Mouse (Mus musculus) neural tube, embryonic 12.5 days (tissue): ENCODE results near the gene Cypt1. TPM values are rescaled to one million over a fixed set of nuclear protein-coding genes. Genes with fewer than 3 reads are reported as not detected.

Experiments used
- ATAC-seq: fragments of 200-750 bp; cut with Nextera tagmentation; 2 replicates; pipeline ENCODE4 v1.8.0; 2017; ENCODE audit warnings: low read depth, mild to moderate bottlenecking, moderate TSS enrichment, moderate library complexity; ENCODE audit not compliant: low FRiP score
- H3K27ac ChIP-seq: fragments of 300-500 bp; sonication (generic); 2 replicates; pipeline ENCODE4 v1.5.1; 2016
- H3K27me3 ChIP-seq: fragments of 300-500 bp; sonication (generic); replicated peaks from 2 replicates; pipeline ENCODE4 v1.6.1; 2016; ENCODE audit warnings: mild to moderate bottlenecking
- H3K36me3 ChIP-seq: fragments of 300-500 bp; sonication (generic); 2 replicates; pipeline ENCODE4 v1.6.1; 2016; ENCODE audit warnings: mild to moderate bottlenecking
- H3K4me1 ChIP-seq: fragments of 300-500 bp; sonication (generic); 2 replicates; pipeline ENCODE4 v1.6.1; 2016
- H3K4me2 ChIP-seq: fragments of 300-500 bp; sonication (generic); replicated peaks from 2 replicates; pipeline ENCODE4 v1.6.1; 2016; ENCODE audit warnings: mild to moderate bottlenecking
- H3K4me3 ChIP-seq: fragments of 300-500 bp; sonication (generic); 2 replicates; pipeline ENCODE4 v1.5.1; 2016
- H3K9ac ChIP-seq: fragments of 300-500 bp; sonication (generic); 2 replicates; pipeline ENCODE4 v1.6.1; 2016; ENCODE audit warnings: mild to moderate bottlenecking
- H3K9me3 ChIP-seq: fragments of 300-500 bp; sonication (generic); 2 replicates; pipeline ENCODE4 v1.6.1; 2016; ENCODE audit warnings: mild to moderate bottlenecking
- WGBS: fragments of 180-500 bp; shearing (Covaris S2); methylation state at CpG from one replicate; pipeline ENCODE4 v1.1.7; 2016; 5-methylcytosine and 5-hydroxymethylcytosine counted together
- polyA plus RNA-seq: library from polyadenylated mRNA; unstranded; fragments of >200 nt; fragmentation: Nextera tagmentation; extraction: Ambion mirVana; gene quantifications from 2 replicates; pipeline ENCODE4 v1.2.1, GENCODE M21; 2016

Cypt1 gene
- polyA plus RNA-seq = not detected in 2 replicates

DNA sequence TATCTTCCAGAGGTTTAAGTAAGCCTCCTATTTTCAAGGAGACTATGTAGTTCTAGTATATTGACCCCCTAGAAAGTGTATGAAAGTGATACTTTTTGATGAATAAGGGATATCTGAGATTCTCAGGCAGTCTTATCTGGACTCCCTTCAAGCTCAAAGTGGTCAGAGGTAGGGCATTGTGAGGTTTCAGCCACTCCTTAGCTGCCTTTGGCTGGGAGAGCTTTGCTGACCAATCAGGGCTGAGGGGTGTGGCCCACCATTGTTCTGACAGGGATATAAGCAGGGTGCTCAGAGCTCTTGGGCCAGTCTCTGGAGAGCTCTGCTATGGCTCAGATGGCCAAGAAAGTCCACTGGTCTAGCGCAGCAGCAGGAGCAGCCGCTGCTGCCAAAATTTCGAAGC, at the start of gene Cypt1:
Cypt1 (plus strand) TSS at position 301 of the 400 bp plus-strand sequence.
- WGBS = 97% methylated on average over 3 of the region's 3 CpGs
- Histone ChIP-seq H3K4me2 (no peak within 1 kb of the TSS), H3K4me1 (no peaks in the 10 kb centered on the region)

GRCm38 (mm10) chrX:16546806-16547205, 24.1 kb downstream of the Cypt1 start:
- H3K36me3 ChIP-seq = no peaks in the 10 kb centered on the region
- no peak overlapping the region for H3K4me3 ChIP-seq
- H3K4me1 ChIP-seq = no peaks in the 10 kb centered on the region
- no peak overlapping the region for H3K4me2 ChIP-seq
- no peak overlapping the region for H3K27ac ChIP-seq
- no peak for ATAC-seq
- H3K27me3 ChIP-seq = no peaks in the 10 kb centered on the region
- H3K9ac ChIP-seq = no peak overlapping the region
- no peaks in the 10 kb centered on the region for H3K9me3 ChIP-seq

More for the DNA sequence above, at the start of gene Cypt1:
- no peak within 1 kb of the TSS for H3K9ac ChIP-seq
- no peaks in the 10 kb centered on the region for H3K36me3 ChIP-seq
- H3K27ac ChIP-seq = no peak within 1 kb of the TSS
- no peaks in the 10 kb centered on the region for H3K27me3 ChIP-seq
- ATAC-seq = no peak
- H3K9me3 ChIP-seq = no peaks in the 10 kb centered on the region
- no peak within 1 kb of the TSS for H3K4me3 ChIP-seq

DNA sequence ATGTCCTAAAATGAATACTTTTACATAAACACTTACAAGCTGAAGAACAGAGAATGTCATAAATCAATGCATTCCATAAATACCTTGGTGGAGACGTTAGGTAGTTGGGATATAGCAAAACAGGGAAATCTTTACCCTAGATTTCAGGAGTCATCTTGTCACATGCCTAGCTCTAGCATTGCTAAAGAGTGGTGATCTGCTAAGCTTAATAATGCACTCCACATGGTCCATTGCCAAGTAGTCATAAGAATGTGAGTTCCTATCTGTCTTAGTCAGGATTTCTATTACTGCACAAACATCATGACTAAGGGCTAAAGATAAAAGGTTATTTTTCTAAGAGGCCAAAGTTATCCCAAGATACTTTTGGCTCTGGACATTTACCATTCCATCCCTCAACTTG, 34.4 kb downstream of the Cypt1 start:
- H3K4me2 ChIP-seq = no peak overlapping the region
- no peaks in the 10 kb centered on the region for H3K36me3 ChIP-seq
- no peak overlapping the region for H3K4me3 ChIP-seq
- no peaks in the 10 kb centered on the region for H3K27me3 ChIP-seq
- H3K9ac ChIP-seq = no peak overlapping the region
- no peak overlapping the region for H3K27ac ChIP-seq
- H3K4me1 ChIP-seq = no peaks in the 10 kb centered on the region
- no peaks in the 10 kb centered on the region for H3K9me3 ChIP-seq
- ATAC-seq = no peak
- 52% methylated on average over 1 of the region's 1 CpGs for WGBS

DNA sequence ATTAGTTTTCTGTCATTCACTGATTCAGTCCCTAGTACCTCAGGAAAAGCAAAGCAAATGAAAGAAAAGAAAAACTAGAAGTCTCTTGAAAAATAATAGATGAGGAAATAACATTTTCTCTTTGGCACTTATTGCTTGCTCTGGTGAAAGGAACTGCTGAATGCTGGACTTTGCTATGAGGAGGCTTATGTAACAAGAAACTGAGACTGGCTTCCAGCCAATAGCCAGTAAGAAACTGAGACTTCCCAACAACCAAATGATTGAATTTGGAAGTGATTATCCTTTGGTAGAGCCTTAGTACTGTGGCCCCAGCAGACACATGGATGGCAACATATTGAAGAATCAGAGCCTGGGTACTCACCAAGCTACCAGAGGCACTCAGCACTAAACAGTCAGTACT, 35.8 kb downstream of the Cypt1 start:
- no peaks in the 10 kb centered on the region for H3K36me3 ChIP-seq
- H3K4me1 ChIP-seq = no peaks in the 10 kb centered on the region
- H3K27me3 ChIP-seq = no peaks in the 10 kb centered on the region
- ATAC-seq = no peak
- no peak overlapping the region for H3K27ac ChIP-seq
- no peak overlapping the region for H3K4me3 ChIP-seq
- H3K9ac ChIP-seq = no peak overlapping the region
- H3K4me2 ChIP-seq = no peak overlapping the region
- H3K9me3 ChIP-seq = no peaks in the 10 kb centered on the region

Other genes with a start within 250 kb of the Cypt1 start
- 13.7 and 14.6 TPM in 2 replicates for gene Maoa, start 96.8 kb downstream of the Cypt1 start, polyA plus RNA-seq